Comparison of ENCODE assay signal across 10 mouse cellular contexts in the genomic region with DNA sequence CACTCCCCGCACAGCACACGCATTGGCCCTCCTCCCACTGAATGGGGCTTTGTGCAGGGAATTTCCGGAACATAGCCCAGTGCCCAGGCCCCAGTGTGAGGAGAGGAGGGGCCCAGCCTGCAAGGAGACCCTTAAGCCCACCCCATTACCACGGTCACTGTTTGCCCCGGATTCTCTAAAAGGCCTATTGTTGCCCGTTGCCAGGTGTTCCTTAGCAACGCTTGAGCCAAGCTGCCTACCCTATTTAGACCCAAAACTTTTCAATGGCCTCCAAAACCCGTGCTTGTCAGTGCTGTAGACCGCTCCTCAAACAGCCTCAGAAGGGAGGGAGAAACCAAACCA. TPM values are rescaled to one million over a fixed set of nuclear protein-coding genes. Genes with fewer than 3 reads are reported as not detected.
A peak's percentile ranks its signal among the peaks of the same experiment; 100 is the strongest.
DNase-seq lines count a peak whose midpoint lies in the region; ATAC-seq and TF ChIP-seq lines count a peak whose summit lies in the region.
"Had no signal": no experiment of that assay in that cellular context is flagged by ENCODE, and none has a peak within 500 bp of the region (broad histone marks: within the 10 kb centered on the region; RNA-seq: fewer than 3 reads in every experiment).

No protein-coding gene starts in this region.

- 0 out of 2 replicates have a peak, but pooled peaks cover 9% of the 10 kb centered on the region for H3K4me1 ChIP-seq in hindbrain, postnatal 0 days (ENCODE audit: insufficient read depth, low read length)
- 0 out of 2 replicates have a peak, but pooled peaks cover 5% of the 10 kb centered on the region for H3K4me1 ChIP-seq in limb, embryonic 15.5 days
- no peaks in the 10 kb centered on the region for H3K4me1 ChIP-seq in stomach, embryonic 16.5 days (ENCODE audit: control insufficient read depth, insufficient read depth, low read length)

- TF ChIP-seq CTCF in hindbrain, postnatal 0 days (IDR thresholded peaks at IDR 0.05; ENCODE audit: low read depth): no peak

- no peaks in the 10 kb centered on the region for H3K36me3 ChIP-seq in hindbrain, postnatal 0 days (ENCODE audit: insufficient read depth, low read length)
- no peaks in the 10 kb centered on the region for H3K36me3 ChIP-seq in limb, embryonic 15.5 days
- H3K36me3 ChIP-seq in stomach, embryonic 16.5 days (ENCODE audit: control insufficient read depth, insufficient read depth, low read length): no peaks in the 10 kb centered on the region

- H3K9ac ChIP-seq in hindbrain, postnatal 0 days (replicated peaks; ENCODE audit: low read length): no peak overlapping the region
- H3K9ac ChIP-seq in limb, embryonic 15.5 days: no peak overlapping the region
- no peak overlapping the region for H3K9ac ChIP-seq in stomach, embryonic 16.5 days (ENCODE audit: low read length)

- DNase-seq in cerebellum, adult 11-12 months: peak; percentile 23
- peak; percentile 52 for DNase-seq in embryo, embryonic 11.5 days (ENCODE audit: low read depth, low spot score)
- DNase-seq in hindbrain, postnatal 0 days (ENCODE audit: low spot score): peak; percentile 86
- no peak for DNase-seq in gastrocnemius, postnatal 4 days (ENCODE audit: low spot score in 2 of 2)
- DNase-seq in kidney, adult 9 months: no peak

- no peaks in the 10 kb centered on the region for H3K27me3 ChIP-seq in hindbrain, postnatal 0 days (ENCODE audit: insufficient read depth, low read length)
- H3K27me3 ChIP-seq in limb, embryonic 15.5 days: no peaks in the 10 kb centered on the region
- H3K27me3 ChIP-seq in stomach, embryonic 16.5 days (ENCODE audit: control insufficient read depth, insufficient read depth, low read length): no peaks in the 10 kb centered on the region

- no peak for ATAC-seq in cerebellum, adult (ENCODE audit: insufficient number of reproducible peaks, low FRiP score, low TSS enrichment)
- peak; percentile 99 for ATAC-seq in hindbrain, postnatal 0 days
- ATAC-seq in limb, embryonic 15.5 days (ENCODE audit: insufficient number of reproducible peaks, low FRiP score, low TSS enrichment, low read depth): no peak
- peak; percentile 69; the same call in 1 of the 2 replicates for ATAC-seq in stomach, embryonic 16.5 days (ENCODE audit: insufficient read depth, low FRiP score)

- 7% methylated on average over 9 of the region's 9 CpGs for WGBS in hindbrain, postnatal 0 days
- WGBS in limb, embryonic 15.5 days: under 1% methylated on average over 9 of the region's 9 CpGs
- WGBS in stomach, embryonic 16.5 days: 4% methylated on average over 9 of the region's 9 CpGs

- H3K4me2 ChIP-seq in hindbrain, postnatal 0 days (ENCODE audit: low read depth, low read length): peak overlapping the region; percentile 49
- H3K4me2 ChIP-seq in limb, embryonic 15.5 days: peak overlapping the region; percentile 28
- H3K4me2 ChIP-seq in stomach, embryonic 16.5 days (ENCODE audit: low read depth, low read length): no peak overlapping the region; the same call in 1 of the 2 replicates

- no peaks in the 10 kb centered on the region for H3K9me3 ChIP-seq in hindbrain, postnatal 0 days (ENCODE audit: low read length)
- no peaks in the 10 kb centered on the region for H3K9me3 ChIP-seq in limb, embryonic 15.5 days
- no peaks in the 10 kb centered on the region for H3K9me3 ChIP-seq in stomach, embryonic 16.5 days (replicated peaks; ENCODE audit: control insufficient read depth, low read length)

- H3K4me3 ChIP-seq in hindbrain, postnatal 0 days (ENCODE audit: low read length): peak overlapping the region; percentile 10; the same call in 1 of the 2 replicates
- 0 out of 2 replicates have a peak overlapping the region, but pooled peaks have one; percentile 4 for H3K4me3 ChIP-seq in limb, embryonic 15.5 days
- H3K4me3 ChIP-seq in stomach, embryonic 16.5 days (replicated peaks; ENCODE audit: low read length): no peak overlapping the region

- H3K27ac ChIP-seq in hindbrain, postnatal 0 days: 0 out of 2 replicates have a peak overlapping the region, but pooled peaks have one; percentile 11
- H3K27ac ChIP-seq in limb, embryonic 15.5 days: no peak overlapping the region
- H3K27ac ChIP-seq in stomach, embryonic 16.5 days (ENCODE audit: low read length): no peak overlapping the region

RNA-seq across cellular contexts. Expression of a gene that starts 45.7 kb away (rescaled TPM):
- 19.4 and 23.9 TPM in 2 replicates for total RNA-seq in hindbrain, postnatal 0 days (2014; rRNA removed)
- 4.6 and 4.7 TPM in 2 replicates for polyA plus RNA-seq in hindbrain, postnatal 0 days (2015; fragmentation: Nextera tagmentation; extraction: Ambion mirVana)
- 0.19 and 0.36 TPM in 2 replicates for polyA plus RNA-seq in limb, embryonic 15.5 days (2015; fragmentation: Nextera tagmentation; extraction: Ambion mirVana)
- 2.9 and 3.5 TPM in 2 replicates for polyA plus RNA-seq in stomach, embryonic 16.5 days (2015; fragmentation: Nextera tagmentation; extraction: Ambion mirVana)
- total RNA-seq in gastrocnemius, postnatal 4 days (2021): under 1 TPM in 1 of 2 experiments, not detected in 1; 0.10 TPM
- total RNA-seq: common myeloid progenitor, adult 5-6 weeks; neutrophil, adult 5-6 weeks had no signal

Comparison
In these comparisons a context has a peak if more than half of its experiments do, and no peak if none do; other contexts are left out.
1. DNase-seq: peak in cerebellum, adult 11-12 months (single experiment), embryo, embryonic 11.5 days (single experiment) and hindbrain, postnatal 0 days (single experiment); none in gastrocnemius, postnatal 4 days (0 of 2) and kidney, adult 9 months (single experiment).
2. ATAC-seq: peak in hindbrain, postnatal 0 days (single experiment) and stomach, embryonic 16.5 days (single experiment); none in cerebellum, adult (single experiment) and limb, embryonic 15.5 days (single experiment).